Mouse (Mus musculus) midbrain, embryonic 14.5 days (tissue): Measurements from ENCODE around the gene Slc38a6. TPM values are rescaled to one million over a fixed set of nuclear protein-coding genes. Genes with fewer than 3 reads are reported as not detected.

Source experiments
- ATAC-seq: fragments of 200-750 bp; cut with Nextera tagmentation; 2 replicates; pipeline ENCODE4 v1.8.0; 2017; ENCODE audit warnings: moderate number of reproducible peaks, moderate library complexity; ENCODE audit not compliant: low FRiP score, low TSS enrichment
- DNase-seq: peaks from one replicate; pipeline ENCODE4 v3.0.0-alpha.2; 2015
- H3K27ac ChIP-seq: fragments of 300-500 bp; sonication (generic); replicated peaks from 2 replicates; pipeline ENCODE4 v1.5.1; 2014; ENCODE audit warnings: mild to moderate bottlenecking, low read depth, low read length, moderate library complexity
- H3K27me3 ChIP-seq: fragments of 300-500 bp; sonication (generic); 2 replicates; pipeline ENCODE4 v1.6.1; 2014; ENCODE audit warnings: low read length, control low read depth, mixed read lengths; ENCODE audit not compliant: control insufficient read depth, insufficient read depth
- H3K36me3 ChIP-seq: fragments of 300-500 bp; sonication (generic); 2 replicates; pipeline ENCODE4 v1.6.1; 2014; ENCODE audit warnings: low read length, control low read depth; ENCODE audit not compliant: control insufficient read depth, insufficient read depth
- H3K4me1 ChIP-seq: fragments of 300-500 bp; sonication (generic); 2 replicates; pipeline ENCODE4 v1.6.1; 2014; ENCODE audit warnings: mild to moderate bottlenecking, antibody characterized with exemption, low read length, control low read depth; ENCODE audit not compliant: control insufficient read depth, insufficient read depth
- H3K4me2 ChIP-seq: fragments of 300-500 bp; sonication (generic); 2 replicates; pipeline ENCODE4 v1.6.1; 2014; ENCODE audit warnings: mild to moderate bottlenecking, low read length, moderate library complexity
- H3K4me3 ChIP-seq: fragments of 300-500 bp; sonication (generic); replicated peaks from 2 replicates; pipeline ENCODE4 v1.5.1; 2014; ENCODE audit warnings: low read depth, low read length
- H3K9ac ChIP-seq: fragments of 300-500 bp; sonication (generic); replicated peaks from 2 replicates; pipeline ENCODE4 v1.6.1; 2014; ENCODE audit warnings: mild to moderate bottlenecking, low read length, moderate library complexity
- H3K9me3 ChIP-seq: fragments of 300-500 bp; sonication (generic); 2 replicates; pipeline ENCODE4 v1.6.1; 2016; ENCODE audit warnings: low read length, control low read depth, mixed read lengths; ENCODE audit not compliant: control insufficient read depth
- WGBS: fragments of 180-500 bp; shearing (Covaris S2); extraction: QIAGEN DNeasy Blood & Tissue Kit; methylation state at CpG from one replicate; pipeline ENCODE4 v1.1.7; 2014; 5-methylcytosine and 5-hydroxymethylcytosine counted together
- polyA plus RNA-seq: library from polyadenylated mRNA; unstranded; fragments of >200 nt; fragmentation: Nextera tagmentation; extraction: Ambion mirVana; gene quantifications from 2 replicates; pipeline ENCODE4 v1.2.1, GENCODE M21; 2014

The Slc38a6 gene
- polyA plus RNA-seq, 1 experiment from 2014 or later = 14.3 TPM

- no peaks in the 10 kb centered on the region for H3K9me3 ChIP-seq
- H3K9ac ChIP-seq = no peak overlapping the region
- peak overlapping the region; percentile 17; the same call in 1 of the 2 replicates for H3K4me2 ChIP-seq
- DNase-seq (peak; percentile 48), ATAC-seq (peak; percentile 48; the same call in 1 of the 2 replicates)
- H3K27ac ChIP-seq = no peak overlapping the region
- H3K4me3 ChIP-seq = no peak overlapping the region
- WGBS = 21% methylated on average over 20 of the region's 20 CpGs
- H3K27me3 ChIP-seq = no peaks in the 10 kb centered on the region
- H3K4me1 ChIP-seq = no peaks in the 10 kb centered on the region
- H3K36me3 ChIP-seq = no peaks in the 10 kb centered on the region
Measured at GRCm38 (mm10) chr12:73367460-73368079, 81.0 kb downstream of the Slc38a6 start.

GRCm38 (mm10) chr12:73368868-73369608, 82.5 kb downstream of the Slc38a6 start:
- Histone ChIP-seq H3K4me3 (no peak overlapping the region), H3K9ac (no peak overlapping the region), H3K4me1 (no peaks in the 10 kb centered on the region), H3K36me3 (no peaks in the 10 kb centered on the region), H3K27me3 (no peaks in the 10 kb centered on the region), H3K27ac (no peak overlapping the region), H3K9me3 (no peaks in the 10 kb centered on the region), H3K4me2 (no peak overlapping the region)
- ATAC-seq (no peak), DNase-seq (no peak)
- 91% methylated on average over 7 of the region's 7 CpGs for WGBS

GRCm38 (mm10) chr12:73370367-73370944, 83.9 kb downstream of the Slc38a6 start:
- no peak overlapping the region for H3K4me3 ChIP-seq
- no peaks in the 10 kb centered on the region for H3K9me3 ChIP-seq
- no peak overlapping the region for H3K9ac ChIP-seq
- no peak overlapping the region for H3K27ac ChIP-seq
- DNase-seq (no peak), ATAC-seq (no peak)
- no peaks in the 10 kb centered on the region for H3K4me1 ChIP-seq
- WGBS = 85% methylated on average over 4 of the region's 4 CpGs
- no peaks in the 10 kb centered on the region for H3K27me3 ChIP-seq
- no peak overlapping the region for H3K4me2 ChIP-seq
- H3K36me3 ChIP-seq = no peaks in the 10 kb centered on the region

- H3K9ac ChIP-seq = no peak overlapping the region
- no peaks in the 10 kb centered on the region for H3K27me3 ChIP-seq
- no peaks in the 10 kb centered on the region for H3K36me3 ChIP-seq
- H3K27ac ChIP-seq = no peak overlapping the region
- ATAC-seq (no peak), DNase-seq (peak; percentile 35)
- no peak overlapping the region for H3K4me3 ChIP-seq
- no peaks in the 10 kb centered on the region for H3K9me3 ChIP-seq
- no peak overlapping the region for H3K4me2 ChIP-seq
- no peaks in the 10 kb centered on the region for H3K4me1 ChIP-seq
- 85% methylated on average over 7 of the region's 7 CpGs for WGBS
Measured at GRCm38 (mm10) chr12:73371132-73371531, 84.6 kb downstream of the Slc38a6 start.

- Histone ChIP-seq H3K27me3 (no peaks in the 10 kb centered on the region), H3K4me2 (no peak overlapping the region), H3K9me3 (no peaks in the 10 kb centered on the region), H3K4me3 (no peak overlapping the region), H3K36me3 (no peaks in the 10 kb centered on the region), H3K4me1 (0 out of 2 replicates have a peak, but pooled peaks cover 4% of the 10 kb centered on the region), H3K27ac (no peak overlapping the region), H3K9ac (no peak overlapping the region)
- no peak for DNase-seq
- ATAC-seq = no peak
- 91% methylated on average over 5 of the region's 5 CpGs for WGBS
Measured at GRCm38 (mm10) chr12:73378026-73378425, 91.4 kb downstream of the Slc38a6 start.

GRCm38 (mm10) chr12:73378724-73379355, 92.3 kb downstream of the Slc38a6 start:
- no peak for DNase-seq
- no peak for ATAC-seq
- no peak overlapping the region for H3K4me3 ChIP-seq
- H3K4me2 ChIP-seq = no peak overlapping the region
- 0 out of 2 replicates have a peak, but pooled peaks cover 4% of the 10 kb centered on the region for H3K4me1 ChIP-seq
- H3K36me3 ChIP-seq = no peaks in the 10 kb centered on the region
- no peak overlapping the region for H3K9ac ChIP-seq
- 91% methylated on average over 13 of the region's 13 CpGs for WGBS
- no peaks in the 10 kb centered on the region for H3K27me3 ChIP-seq
- H3K9me3 ChIP-seq = no peaks in the 10 kb centered on the region
- no peak overlapping the region for H3K27ac ChIP-seq

GRCm38 (mm10) chr12:73380686-73381360, 94.2 kb downstream of the Slc38a6 start:
- WGBS = 91% methylated on average over 8 of the region's 8 CpGs

GRCm38 (mm10) chr12:73381452-73381851, 94.9 kb downstream of the Slc38a6 start:
- no peak overlapping the region for H3K4me2 ChIP-seq
- no peaks in the 10 kb centered on the region for H3K27me3 ChIP-seq
- 76% methylated on average over 7 of the region's 7 CpGs for WGBS
- H3K9ac ChIP-seq = no peak overlapping the region
- no peaks in the 10 kb centered on the region for H3K36me3 ChIP-seq
- DNase-seq = no peak
- no peak overlapping the region for H3K27ac ChIP-seq
- H3K4me1 ChIP-seq = 0 out of 2 replicates have a peak, but pooled peaks cover 4% of the 10 kb centered on the region
- H3K4me3 ChIP-seq = no peak overlapping the region
- no peak for ATAC-seq
- H3K9me3 ChIP-seq = no peaks in the 10 kb centered on the region

More at GRCm38 (mm10) chr12:73380686-73381360, 94.2 kb downstream of the Slc38a6 start:
- no peaks in the 10 kb centered on the region for H3K36me3 ChIP-seq
- no peak for ATAC-seq
- no peak overlapping the region for H3K4me3 ChIP-seq
- H3K4me2 ChIP-seq = no peak overlapping the region
- no peak overlapping the region for H3K27ac ChIP-seq
- no peaks in the 10 kb centered on the region for H3K9me3 ChIP-seq
- no peaks in the 10 kb centered on the region for H3K27me3 ChIP-seq
- DNase-seq = no peak
- 0 out of 2 replicates have a peak, but pooled peaks cover 4% of the 10 kb centered on the region for H3K4me1 ChIP-seq
- H3K9ac ChIP-seq = no peak overlapping the region
